Mouse (Mus musculus): Measurements from ENCODE around the gene Galnt17. TPM values are rescaled to one million over a fixed set of nuclear protein-coding genes. Genes with fewer than 3 reads are reported as not detected.

The Galnt17 gene
- polyA plus RNA-seq, 1 experiment from 2014 or later, result 0.95 TPM

DNA sequence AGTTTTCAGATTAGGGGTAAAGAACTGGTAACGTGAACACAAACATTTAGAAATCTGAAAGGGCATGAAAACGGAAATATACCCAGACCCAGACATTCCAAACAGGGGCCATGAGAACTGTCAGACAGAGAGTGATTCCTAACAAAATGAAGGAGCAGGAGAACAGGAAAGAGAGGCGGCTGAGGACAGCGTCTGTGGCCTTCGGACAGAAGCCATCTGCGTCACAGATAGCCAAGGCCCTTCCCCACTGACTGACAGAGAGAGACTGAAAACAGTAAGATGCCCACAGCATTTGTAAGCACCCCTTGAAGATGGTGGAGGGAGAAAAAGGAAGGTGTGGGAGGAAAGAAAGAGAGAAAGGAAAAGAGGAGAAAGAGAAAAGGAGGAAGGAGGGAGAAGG lies 139.1 kb downstream of the Galnt17 start:
- no peaks in the 10 kb centered on the region for H3K9me3 ChIP-seq
- H3K4me3 ChIP-seq, result no peak overlapping the region
- H3K4me1 ChIP-seq, result no peaks in the 10 kb centered on the region
- WGBS, result 63% methylated on average over 6 of the region's 6 CpGs
- no peaks in the 10 kb centered on the region for H3K27me3 ChIP-seq (ENCODE audit: insufficient read depth, poor library complexity, severe bottlenecking)
- no peak for DNase-seq (ENCODE audit: low spot score)
- no peaks in the 10 kb centered on the region for H3K36me3 ChIP-seq
- H3K27ac ChIP-seq, result no peak overlapping the region

DNA sequence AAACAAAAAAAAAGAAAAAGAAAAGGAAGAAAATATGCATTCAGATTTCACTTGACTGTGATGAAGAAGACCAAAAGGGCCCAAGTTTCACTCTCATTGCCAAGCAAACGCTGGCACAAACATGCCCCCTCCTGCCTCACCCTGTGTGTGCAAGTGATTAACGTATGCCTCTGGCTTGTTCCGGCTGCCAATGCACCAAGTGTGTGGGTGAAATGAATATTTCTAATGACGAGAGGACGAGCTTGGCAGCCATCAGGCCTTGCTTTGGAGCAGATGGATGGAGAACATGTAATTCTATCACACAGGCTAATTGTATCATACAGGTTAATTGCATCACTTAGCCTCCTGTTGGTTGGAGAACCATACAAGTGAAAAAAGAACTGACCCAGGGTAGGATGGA lies 140.9 kb downstream of the Galnt17 start:
- Histone ChIP-seq H3K27ac (no peak overlapping the region), H3K9me3 (no peaks in the 10 kb centered on the region), H3K4me3 (no peak overlapping the region), H3K36me3 (no peaks in the 10 kb centered on the region), H3K4me1 (no peaks in the 10 kb centered on the region), H3K27me3 (ENCODE audit: insufficient read depth, poor library complexity, severe bottlenecking) (no peaks in the 10 kb centered on the region)
- WGBS, result 79% methylated on average over 5 of the region's 5 CpGs
- no peak for DNase-seq (ENCODE audit: low spot score)

DNA sequence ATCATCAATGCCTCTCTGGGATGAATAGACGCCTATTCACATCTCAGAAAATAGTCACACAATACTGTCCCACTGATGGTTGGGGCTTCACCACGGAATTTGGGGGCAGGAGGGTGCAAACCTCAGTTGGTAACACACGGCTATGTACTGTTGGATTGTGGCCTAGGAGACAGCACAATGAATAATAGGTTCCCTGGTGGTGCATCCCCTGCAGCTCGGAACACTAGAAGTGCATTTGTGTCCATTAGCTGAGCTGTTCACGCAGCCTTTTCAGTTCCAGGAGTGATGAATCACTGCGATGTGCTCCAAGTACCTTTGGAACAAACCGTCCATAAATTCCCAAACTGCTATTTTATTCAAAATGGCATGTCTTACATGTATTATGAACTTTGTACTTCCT lies 142.6 kb downstream of the Galnt17 start:
- 77% methylated on average over 7 of the region's 7 CpGs for WGBS
- no peaks in the 10 kb centered on the region for H3K27me3 ChIP-seq (ENCODE audit: insufficient read depth, poor library complexity, severe bottlenecking)
- H3K36me3 ChIP-seq, result no peaks in the 10 kb centered on the region
- H3K9me3 ChIP-seq, result no peaks in the 10 kb centered on the region
- no peak for DNase-seq (ENCODE audit: low spot score)
- no peak overlapping the region for H3K4me3 ChIP-seq
- H3K4me1 ChIP-seq, result no peaks in the 10 kb centered on the region
- H3K27ac ChIP-seq, result no peak overlapping the region

DNA sequence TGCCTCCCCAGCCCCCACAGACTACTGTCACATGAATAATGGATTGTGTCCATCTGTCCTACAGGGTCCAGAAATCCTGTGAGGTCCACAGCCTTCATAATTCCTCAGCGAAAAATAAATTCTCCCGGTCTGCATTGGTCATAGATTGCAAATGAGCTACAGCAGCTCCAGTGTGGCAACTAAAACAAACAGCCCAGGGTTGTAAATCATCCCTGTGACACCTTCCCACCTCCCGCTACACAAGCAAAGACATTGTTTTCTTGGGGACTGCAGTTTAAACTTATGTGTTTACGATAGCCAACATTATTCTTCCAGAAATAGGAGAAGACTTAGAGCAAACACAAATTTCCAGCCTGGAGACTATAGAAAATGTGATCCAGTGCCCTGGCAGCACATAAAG lies 150.4 kb downstream of the Galnt17 start:
- no peaks in the 10 kb centered on the region for H3K4me1 ChIP-seq
- no peaks in the 10 kb centered on the region for H3K9me3 ChIP-seq
- H3K27ac ChIP-seq, result no peak overlapping the region
- H3K27me3 ChIP-seq (ENCODE audit: insufficient read depth, poor library complexity, severe bottlenecking), result no peaks in the 10 kb centered on the region
- no peak for DNase-seq (ENCODE audit: low spot score)
- no peaks in the 10 kb centered on the region for H3K36me3 ChIP-seq
- WGBS, result 77% methylated on average over 4 of the region's 4 CpGs
- H3K4me3 ChIP-seq, result no peak overlapping the region

DNA sequence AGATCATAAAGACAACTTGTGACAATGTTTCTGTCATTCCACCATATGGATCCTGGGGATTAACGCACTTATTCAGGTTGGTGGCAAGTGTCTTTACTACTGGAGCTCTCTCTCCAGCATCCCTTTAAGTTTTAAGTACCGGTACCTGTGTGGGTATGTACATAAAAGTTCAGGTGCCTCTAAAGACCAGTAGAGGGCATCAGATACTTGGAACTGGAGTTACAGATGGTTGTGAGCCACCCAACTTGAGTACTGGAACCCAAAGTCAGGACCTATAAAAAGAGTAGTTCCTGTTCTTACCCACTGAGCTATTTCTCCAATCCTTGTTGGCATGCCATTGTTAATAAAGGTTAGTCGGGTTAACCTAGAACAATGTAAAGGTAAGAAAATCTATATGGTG lies 152.0 kb downstream of the Galnt17 start:
- H3K9me3 ChIP-seq, result no peaks in the 10 kb centered on the region
- no peaks in the 10 kb centered on the region for H3K27me3 ChIP-seq (ENCODE audit: insufficient read depth, poor library complexity, severe bottlenecking)
- H3K27ac ChIP-seq, result no peak overlapping the region
- DNase-seq (ENCODE audit: low spot score), result no peak
- no peaks in the 10 kb centered on the region for H3K4me1 ChIP-seq
- H3K4me3 ChIP-seq, result no peak overlapping the region
- 68% methylated on average over 3 of the region's 3 CpGs for WGBS
- H3K36me3 ChIP-seq, result no peaks in the 10 kb centered on the region

DNA sequence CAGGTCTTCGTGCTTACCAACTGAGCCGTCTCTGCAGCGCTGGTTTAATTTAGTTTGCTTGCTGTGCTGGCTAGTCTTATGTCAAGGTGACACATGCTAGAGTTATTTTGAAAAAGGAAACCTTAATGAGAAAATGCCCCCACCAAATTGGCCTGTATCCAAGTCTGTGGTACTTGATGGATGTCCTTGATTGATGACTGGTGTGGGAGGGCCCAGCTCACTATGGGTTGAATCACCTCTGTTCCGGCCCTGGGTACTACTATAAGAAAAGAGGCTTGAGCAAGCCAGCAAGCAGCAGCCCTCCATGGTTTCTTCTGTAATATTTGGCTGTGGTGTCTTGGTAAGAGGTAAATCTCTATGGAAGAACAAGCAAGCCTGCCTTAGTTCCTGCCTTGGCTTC lies 165.7 kb downstream of the Galnt17 start:
- WGBS, result 69% methylated on average over 4 of the region's 4 CpGs
- H3K9me3 ChIP-seq, result no peaks in the 10 kb centered on the region
- H3K4me1 ChIP-seq, result no peaks in the 10 kb centered on the region
- H3K36me3 ChIP-seq, result no peaks in the 10 kb centered on the region
- no peaks in the 10 kb centered on the region for H3K27me3 ChIP-seq (ENCODE audit: insufficient read depth, poor library complexity, severe bottlenecking)
- DNase-seq (ENCODE audit: low spot score), result no peak
- no peak overlapping the region for H3K4me3 ChIP-seq
- no peak overlapping the region for H3K27ac ChIP-seq

DNA sequence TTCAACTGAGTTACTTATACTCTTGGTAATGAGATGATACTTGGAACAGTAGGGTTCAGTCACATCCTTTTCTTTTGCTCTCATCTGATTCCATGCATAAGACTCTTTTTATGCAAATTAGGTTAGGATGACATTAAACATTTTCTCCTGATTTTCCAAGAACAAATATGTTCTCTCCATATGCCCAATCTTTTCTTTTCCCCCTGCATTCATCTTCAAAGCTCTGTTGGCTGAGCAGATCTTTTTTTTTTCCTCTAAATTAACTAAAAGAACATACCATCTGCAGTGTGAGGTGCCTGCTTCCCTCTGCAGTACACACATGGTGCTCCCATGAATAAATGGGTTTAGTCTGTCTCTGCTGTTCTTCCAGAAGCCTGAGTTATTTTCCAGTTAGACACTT lies 173.5 kb downstream of the Galnt17 start:
- Histone ChIP-seq H3K4me1 (no peaks in the 10 kb centered on the region), H3K27ac (no peak overlapping the region), H3K4me3 (no peak overlapping the region), H3K9me3 (no peaks in the 10 kb centered on the region), H3K27me3 (ENCODE audit: insufficient read depth, poor library complexity, severe bottlenecking) (no peaks in the 10 kb centered on the region), H3K36me3 (no peaks in the 10 kb centered on the region)
- no peak for DNase-seq (ENCODE audit: low spot score)

DNA sequence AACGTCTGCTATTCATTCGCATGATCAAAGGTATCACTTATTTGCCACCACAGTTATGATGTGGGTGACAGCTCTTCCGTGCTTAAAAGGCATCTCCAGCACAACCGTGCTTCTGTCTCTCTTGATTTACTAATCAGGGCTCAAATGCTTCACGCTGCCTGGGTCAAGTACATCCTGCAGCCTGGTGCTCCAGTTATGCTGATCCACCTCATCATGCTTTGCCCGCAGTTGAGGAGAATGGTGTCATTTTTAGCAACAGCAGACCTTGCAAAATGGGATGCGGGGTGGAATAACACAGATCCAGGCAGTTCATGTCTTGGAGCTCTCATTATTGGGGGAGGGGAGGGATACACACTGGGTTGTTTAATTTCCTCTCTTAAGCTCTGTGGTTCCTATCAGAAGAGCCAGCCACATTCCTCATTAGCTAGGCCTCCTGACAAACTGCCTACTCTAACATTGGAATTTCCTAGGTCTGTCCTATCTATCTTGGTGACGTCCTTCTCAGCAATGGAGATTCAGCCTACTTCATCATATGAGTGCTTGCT lies 187.9 kb downstream of the Galnt17 start:
- H3K27ac ChIP-seq, result no peak overlapping the region
- no peak for DNase-seq (ENCODE audit: low spot score)
- WGBS, result 49% methylated on average over 8 of the region's 8 CpGs

DNA sequence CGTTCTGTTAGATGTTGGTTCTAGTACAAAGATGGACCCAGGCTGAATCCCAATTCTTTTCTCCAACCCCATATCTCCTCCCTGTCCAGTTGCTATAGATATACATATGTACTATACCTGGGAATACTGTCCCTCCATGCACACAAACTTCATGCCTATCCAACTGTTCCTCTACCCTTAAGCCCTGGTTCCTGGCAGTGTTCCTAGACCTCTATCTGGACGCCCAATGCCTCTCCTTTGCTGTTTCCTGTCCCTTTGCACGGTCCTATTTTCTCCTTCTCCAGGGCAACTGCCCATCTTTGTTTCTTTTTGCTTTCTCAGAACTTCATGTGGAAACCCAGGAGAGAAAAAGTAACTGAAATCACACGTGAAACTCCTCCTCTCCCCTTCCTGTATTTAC lies 188.4 kb downstream of the Galnt17 start:
- Histone ChIP-seq H3K4me3 (no peak overlapping the region), H3K36me3 (no peaks in the 10 kb centered on the region), H3K9me3 (no peaks in the 10 kb centered on the region), H3K4me1 (peaks cover 12% of the 10 kb centered on the region; the same call in 1 of the 2 replicates), H3K27ac (no peak overlapping the region), H3K27me3 (ENCODE audit: insufficient read depth, poor library complexity, severe bottlenecking) (no peaks in the 10 kb centered on the region)
- DNase-seq (ENCODE audit: low spot score), result no peak
- WGBS, result 50% methylated on average over 4 of the region's 4 CpGs

More for the DNA sequence above, 187.9 kb downstream of the Galnt17 start:
- Histone ChIP-seq H3K27me3 (ENCODE audit: insufficient read depth, poor library complexity, severe bottlenecking) (no peaks in the 10 kb centered on the region), H3K4me1 (peaks cover 12% of the 10 kb centered on the region; the same call in 1 of the 2 replicates), H3K4me3 (no peak overlapping the region), H3K9me3 (no peaks in the 10 kb centered on the region), H3K36me3 (no peaks in the 10 kb centered on the region)

DNA sequence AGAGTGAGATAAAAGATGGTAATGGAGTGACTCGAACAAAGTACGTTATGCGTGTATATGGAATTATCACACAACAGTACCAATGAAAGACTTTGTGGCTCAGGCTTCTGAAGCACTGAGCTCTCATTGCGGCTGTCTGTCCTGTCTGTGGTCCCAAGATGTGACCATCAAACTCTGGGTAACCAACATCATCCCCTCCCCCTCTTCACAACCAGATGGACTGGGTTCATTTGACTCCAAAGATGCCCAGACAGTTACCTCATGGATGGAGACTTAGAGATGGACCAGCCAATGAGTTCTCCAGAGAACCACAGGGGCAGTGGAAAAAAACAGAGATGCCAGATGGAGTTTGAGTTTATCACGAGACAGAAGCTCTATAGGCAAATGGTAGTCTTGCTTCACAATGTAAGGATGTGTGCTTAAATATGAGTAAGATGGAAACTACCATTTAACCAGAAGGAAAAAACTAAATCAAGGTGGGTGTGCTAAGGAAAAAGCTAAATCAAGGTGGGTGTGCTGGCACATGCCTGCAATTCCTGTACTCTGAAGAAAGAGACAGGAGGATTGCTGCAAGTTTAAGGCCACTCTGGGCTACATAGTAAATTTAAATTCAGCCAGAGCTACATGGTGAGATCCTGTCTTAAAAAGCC lies 190.8 kb downstream of the Galnt17 start:
- DNase-seq (ENCODE audit: low spot score), result no peak
- no peak overlapping the region for H3K4me3 ChIP-seq
- 89% methylated on average over 5 of the region's 5 CpGs for WGBS
- H3K27me3 ChIP-seq (ENCODE audit: insufficient read depth, poor library complexity, severe bottlenecking), result no peaks in the 10 kb centered on the region
- no peaks in the 10 kb centered on the region for H3K36me3 ChIP-seq
- H3K4me1 ChIP-seq, result peaks cover 12% of the 10 kb centered on the region; the same call in 1 of the 2 replicates
- no peak overlapping the region for H3K27ac ChIP-seq
- no peaks in the 10 kb centered on the region for H3K9me3 ChIP-seq

DNA sequence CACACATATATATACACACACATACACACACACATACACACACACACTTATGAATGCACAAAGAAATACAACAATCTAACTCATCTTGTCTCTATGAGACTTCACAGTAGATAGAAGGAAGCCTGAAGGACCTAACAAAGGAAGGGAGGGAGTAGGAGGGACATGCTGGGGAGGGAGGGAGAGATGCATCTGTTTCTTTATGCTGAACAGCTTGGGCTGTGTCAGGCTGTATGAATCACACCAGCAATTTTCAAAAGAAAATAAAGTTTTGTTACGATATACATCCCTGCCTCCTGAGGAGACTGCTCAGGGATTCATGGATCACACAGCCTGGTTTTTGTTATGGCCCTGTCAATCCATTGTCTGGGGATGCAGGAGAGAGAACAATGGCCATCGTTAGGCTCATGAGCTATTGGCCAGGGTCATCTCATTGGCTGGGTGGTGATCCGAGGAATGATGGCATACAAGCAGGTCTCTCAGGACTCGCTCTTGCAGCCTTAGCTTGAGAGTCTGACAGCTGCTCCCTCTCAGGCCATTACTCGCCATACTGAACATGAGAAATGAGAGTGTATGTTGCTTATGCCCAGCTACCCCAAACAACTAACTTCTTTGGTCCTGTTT lies 194.3 kb downstream of the Galnt17 start:
- H3K27ac ChIP-seq, result no peak overlapping the region
- WGBS, result 76% methylated on average over 5 of the region's 5 CpGs
- H3K4me3 ChIP-seq, result no peak overlapping the region
- no peaks in the 10 kb centered on the region for H3K27me3 ChIP-seq (ENCODE audit: insufficient read depth, poor library complexity, severe bottlenecking)
- no peaks in the 10 kb centered on the region for H3K9me3 ChIP-seq
- no peaks in the 10 kb centered on the region for H3K4me1 ChIP-seq
- DNase-seq (ENCODE audit: low spot score), result no peak
- H3K36me3 ChIP-seq, result no peaks in the 10 kb centered on the region

DNA sequence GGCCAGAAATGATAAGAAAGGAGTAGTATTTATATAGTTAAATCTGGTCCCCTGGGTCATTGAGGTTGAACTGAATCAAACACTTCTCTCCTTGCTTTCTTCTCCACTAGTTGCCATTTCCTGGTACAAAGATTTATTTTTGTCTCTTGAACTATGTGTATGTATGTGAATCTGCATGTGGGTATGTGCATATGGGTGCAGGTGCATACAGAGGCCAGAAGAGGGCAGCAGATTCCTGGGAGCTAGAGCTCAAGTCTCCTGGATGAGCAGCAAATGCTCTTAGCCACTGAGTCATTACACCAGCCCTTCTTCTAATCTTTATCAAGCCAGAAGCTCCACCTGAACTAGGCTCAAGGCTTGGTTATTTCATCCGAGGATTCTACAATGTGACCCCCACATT lies 201.1 kb downstream of the Galnt17 start:
- no peak for DNase-seq (ENCODE audit: low spot score)
- H3K27ac ChIP-seq, result no peak overlapping the region
- H3K9me3 ChIP-seq, result no peaks in the 10 kb centered on the region; the same call in 1 of the 2 replicates
- 82% methylated on average over 1 of the region's 1 CpGs for WGBS
- H3K4me3 ChIP-seq, result no peak overlapping the region
- no peaks in the 10 kb centered on the region for H3K27me3 ChIP-seq (ENCODE audit: insufficient read depth, poor library complexity, severe bottlenecking)
- H3K4me1 ChIP-seq, result no peaks in the 10 kb centered on the region
- H3K36me3 ChIP-seq, result no peaks in the 10 kb centered on the region

DNA sequence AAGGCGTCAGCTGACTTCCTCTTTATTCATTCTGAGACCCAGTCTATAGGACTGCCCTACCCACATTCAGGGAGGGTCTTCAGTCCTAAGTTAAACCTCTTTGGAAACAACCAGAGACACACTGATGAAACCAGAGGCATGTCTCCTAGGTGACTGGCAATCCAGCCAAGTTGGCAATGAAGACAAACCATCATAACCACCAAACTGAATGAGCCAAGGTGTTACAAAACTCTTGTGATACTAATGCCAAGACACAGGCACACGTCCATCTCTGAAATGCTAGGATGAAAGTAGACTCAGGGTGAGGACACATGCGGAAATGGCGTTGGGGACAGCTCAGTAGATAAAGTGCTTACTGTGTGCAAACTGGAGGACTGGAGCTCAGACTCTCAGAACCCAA lies 211.5 kb downstream of the Galnt17 start:
- H3K27ac ChIP-seq, result no peak overlapping the region
- H3K4me1 ChIP-seq, result no peaks in the 10 kb centered on the region
- H3K4me3 ChIP-seq, result no peak overlapping the region
- DNase-seq (ENCODE audit: low spot score), result no peak
- H3K27me3 ChIP-seq (ENCODE audit: insufficient read depth, poor library complexity, severe bottlenecking), result no peaks in the 10 kb centered on the region
- no peaks in the 10 kb centered on the region for H3K36me3 ChIP-seq
- 85% methylated on average over 4 of the region's 4 CpGs for WGBS
- H3K9me3 ChIP-seq, result peaks cover 4% of the 10 kb centered on the region; the same call in 1 of the 2 replicates
